Mouse (Mus musculus): ENCODE results near the gene Wdr61. TPM values are rescaled to one million over a fixed set of nuclear protein-coding genes. Genes with fewer than 3 reads are reported as not detected.
"Not testable (repeated sequence)": the region's sequence is repeated elsewhere in the genome, so short reads cannot be mapped to it uniquely, and the experiment has no call there.

The Wdr61 gene
- polyA plus RNA-seq, 1 experiment from 2014 or later = 155 TPM

GRCm38 (mm10) chr9:54698318-54699086 lies 35.8 kb downstream of the Wdr61 start, which contains the start of gene Dnaja4:
Gene Dnaja4 (plus strand): TSS chr9:54698873.
- DNase-seq (ENCODE audit: low spot score) (peak; percentile 22), ATAC-seq (ENCODE audit: low FRiP score) (peak; percentile 40)
- peak within 1 kb of the TSS; percentile 63 for H3K4me3 ChIP-seq (ENCODE audit: low read depth, low read length)

GRCm38 (mm10) chr9:54691241-54691805 lies 43.0 kb downstream of the Wdr61 start:
- not testable (repeated sequence) for H3K4me1 ChIP-seq (replicated peaks; ENCODE audit: control insufficient read depth, insufficient read depth, low read length); H3K36me3 ChIP-seq (ENCODE audit: control insufficient read depth, insufficient read depth, low read length); H3K9me3 ChIP-seq (ENCODE audit: control insufficient read depth, low read length); H3K27ac ChIP-seq (ENCODE audit: low read depth, low read length); H3K27me3 ChIP-seq (ENCODE audit: control insufficient read depth, insufficient read depth, low read length); ATAC-seq (ENCODE audit: low FRiP score)
- DNase-seq (ENCODE audit: low spot score) = peak; percentile 50
- WGBS = 5% methylated on average over 30 of the region's 31 CpGs
- Histone ChIP-seq H3K4me3 (ENCODE audit: low read depth, low read length) (peak overlapping the region; percentile 20), H3K4me2 (replicated peaks; ENCODE audit: low read depth, low read length) (peak overlapping the region; percentile 45), H3K9ac (ENCODE audit: low read depth, low read length) (peak overlapping the region; percentile 37; the same call in 1 of the 2 replicates)

More at GRCm38 (mm10) chr9:54698318-54699086, 35.8 kb downstream of the Wdr61 start, which contains the start of gene Dnaja4:
- no peaks in the 10 kb centered on the region for H3K4me1 ChIP-seq (replicated peaks; ENCODE audit: control insufficient read depth, insufficient read depth, low read length)
- H3K27ac ChIP-seq (ENCODE audit: low read depth, low read length) = no peak within 1 kb of the TSS
- 68% methylated on average over 17 of the region's 17 CpGs for WGBS
- peak within 1 kb of the TSS; percentile 69 for H3K9ac ChIP-seq (ENCODE audit: low read depth, low read length)
- H3K9me3 ChIP-seq (ENCODE audit: control insufficient read depth, low read length) = no peaks in the 10 kb centered on the region
- H3K27me3 ChIP-seq (ENCODE audit: control insufficient read depth, insufficient read depth, low read length) = peaks cover 27% of the 10 kb centered on the region
- no peaks in the 10 kb centered on the region for H3K36me3 ChIP-seq (ENCODE audit: control insufficient read depth, insufficient read depth, low read length)
- peak within 1 kb of the TSS; percentile 94 for H3K4me2 ChIP-seq (replicated peaks; ENCODE audit: low read depth, low read length)

GRCm38 (mm10) chr9:54690697-54691096 lies 43.6 kb downstream of the Wdr61 start:
- H3K4me2 ChIP-seq (replicated peaks; ENCODE audit: low read depth, low read length); H3K36me3 ChIP-seq (ENCODE audit: control insufficient read depth, insufficient read depth, low read length); ATAC-seq (ENCODE audit: low FRiP score); H3K9me3 ChIP-seq (ENCODE audit: control insufficient read depth, low read length); H3K4me1 ChIP-seq (replicated peaks; ENCODE audit: control insufficient read depth, insufficient read depth, low read length); H3K9ac ChIP-seq (ENCODE audit: low read depth, low read length); H3K4me3 ChIP-seq (ENCODE audit: low read depth, low read length); H3K27me3 ChIP-seq (ENCODE audit: control insufficient read depth, insufficient read depth, low read length); H3K27ac ChIP-seq (ENCODE audit: low read depth, low read length); DNase-seq (ENCODE audit: low spot score): not testable (repeated sequence)
- WGBS = 73% methylated on average over 2 of the region's 2 CpGs

GRCm38 (mm10) chr9:54689446-54689845 lies 44.9 kb downstream of the Wdr61 start:
- no peak overlapping the region for H3K4me2 ChIP-seq (replicated peaks; ENCODE audit: low read depth, low read length)
- no peak overlapping the region for H3K4me3 ChIP-seq (ENCODE audit: low read depth, low read length)
- no peak overlapping the region for H3K27ac ChIP-seq (ENCODE audit: low read depth, low read length)
- no peaks in the 10 kb centered on the region for H3K4me1 ChIP-seq (replicated peaks; ENCODE audit: control insufficient read depth, insufficient read depth, low read length)
- DNase-seq (ENCODE audit: low spot score) (no peak), ATAC-seq (ENCODE audit: low FRiP score) (no peak)
- no peak overlapping the region for H3K9ac ChIP-seq (ENCODE audit: low read depth, low read length)
- no peaks in the 10 kb centered on the region for H3K36me3 ChIP-seq (ENCODE audit: control insufficient read depth, insufficient read depth, low read length)
- no peaks in the 10 kb centered on the region for H3K9me3 ChIP-seq (ENCODE audit: control insufficient read depth, low read length)
- 0 out of 2 replicates have a peak, but pooled peaks cover 2% of the 10 kb centered on the region for H3K27me3 ChIP-seq (ENCODE audit: control insufficient read depth, insufficient read depth, low read length)
- WGBS = 78% methylated on average over 8 of the region's 8 CpGs

GRCm38 (mm10) chr9:54687246-54688236 lies 46.8 kb downstream of the Wdr61 start:
- Histone ChIP-seq H3K27me3 (ENCODE audit: control insufficient read depth, insufficient read depth, low read length) (no peaks in the 10 kb centered on the region), H3K9ac (ENCODE audit: low read depth, low read length) (no peak overlapping the region), H3K4me2 (replicated peaks; ENCODE audit: low read depth, low read length) (no peak overlapping the region), H3K4me3 (ENCODE audit: low read depth, low read length) (no peak overlapping the region), H3K9me3 (ENCODE audit: control insufficient read depth, low read length) (no peaks in the 10 kb centered on the region), H3K27ac (ENCODE audit: low read depth, low read length) (no peak overlapping the region), H3K4me1 (replicated peaks; ENCODE audit: control insufficient read depth, insufficient read depth, low read length) (no peaks in the 10 kb centered on the region), H3K36me3 (ENCODE audit: control insufficient read depth, insufficient read depth, low read length) (no peaks in the 10 kb centered on the region)
- 64% methylated on average over 14 of the region's 14 CpGs for WGBS
- no peak for ATAC-seq (ENCODE audit: low FRiP score)
- DNase-seq (ENCODE audit: low spot score) = no peak

GRCm38 (mm10) chr9:54683814-54684605 lies 50.3 kb downstream of the Wdr61 start:
- H3K4me3 ChIP-seq (ENCODE audit: low read depth, low read length) = no peak overlapping the region
- H3K27me3 ChIP-seq (ENCODE audit: control insufficient read depth, insufficient read depth, low read length) = no peaks in the 10 kb centered on the region
- no peaks in the 10 kb centered on the region for H3K36me3 ChIP-seq (ENCODE audit: control insufficient read depth, insufficient read depth, low read length)
- DNase-seq (ENCODE audit: low spot score) (no peak), ATAC-seq (ENCODE audit: low FRiP score) (no peak)
- no peak overlapping the region for H3K4me2 ChIP-seq (replicated peaks; ENCODE audit: low read depth, low read length)
- H3K27ac ChIP-seq (ENCODE audit: low read depth, low read length) = no peak overlapping the region
- H3K9me3 ChIP-seq (ENCODE audit: control insufficient read depth, low read length) = no peaks in the 10 kb centered on the region
- H3K9ac ChIP-seq (ENCODE audit: low read depth, low read length) = no peak overlapping the region
- H3K4me1 ChIP-seq (replicated peaks; ENCODE audit: control insufficient read depth, insufficient read depth, low read length) = no peaks in the 10 kb centered on the region
- 71% methylated on average over 7 of the region's 7 CpGs for WGBS

GRCm38 (mm10) chr9:54682846-54683245 lies 51.5 kb downstream of the Wdr61 start:
- no peak overlapping the region for H3K9ac ChIP-seq (ENCODE audit: low read depth, low read length)
- H3K9me3 ChIP-seq (ENCODE audit: control insufficient read depth, low read length) = no peaks in the 10 kb centered on the region
- no peaks in the 10 kb centered on the region for H3K36me3 ChIP-seq (ENCODE audit: control insufficient read depth, insufficient read depth, low read length)
- DNase-seq (ENCODE audit: low spot score) (no peak), ATAC-seq (ENCODE audit: low FRiP score) (no peak)
- WGBS = 73% methylated on average over 2 of the region's 4 CpGs
- no peak overlapping the region for H3K4me2 ChIP-seq (replicated peaks; ENCODE audit: low read depth, low read length)
- H3K27me3 ChIP-seq (ENCODE audit: control insufficient read depth, insufficient read depth, low read length) = no peaks in the 10 kb centered on the region
- no peaks in the 10 kb centered on the region for H3K4me1 ChIP-seq (replicated peaks; ENCODE audit: control insufficient read depth, insufficient read depth, low read length)
- no peak overlapping the region for H3K4me3 ChIP-seq (ENCODE audit: low read depth, low read length)
- H3K27ac ChIP-seq (ENCODE audit: low read depth, low read length) = no peak overlapping the region

GRCm38 (mm10) chr9:54676531-54676986 lies 57.8 kb downstream of the Wdr61 start:
- 3% methylated on average over 14 of the region's 14 CpGs for WGBS
- H3K4me3 ChIP-seq (ENCODE audit: low read depth, low read length) = peak overlapping the region; percentile 24; the same call in 1 of the 2 replicates
- no peak overlapping the region for H3K27ac ChIP-seq (ENCODE audit: low read depth, low read length)
- DNase-seq (ENCODE audit: low spot score) (peak; percentile 93), ATAC-seq (ENCODE audit: low FRiP score) (peak; percentile 67)
- no peaks in the 10 kb centered on the region for H3K27me3 ChIP-seq (ENCODE audit: control insufficient read depth, insufficient read depth, low read length)
- H3K9ac ChIP-seq (ENCODE audit: low read depth, low read length) = peak overlapping the region; percentile 50; the same call in 1 of the 2 replicates
- H3K4me2 ChIP-seq (replicated peaks; ENCODE audit: low read depth, low read length) = peak overlapping the region; percentile 54
- no peaks in the 10 kb centered on the region for H3K9me3 ChIP-seq (ENCODE audit: control insufficient read depth, low read length)
- no peaks in the 10 kb centered on the region for H3K36me3 ChIP-seq (ENCODE audit: control insufficient read depth, insufficient read depth, low read length)
- H3K4me1 ChIP-seq (replicated peaks; ENCODE audit: control insufficient read depth, insufficient read depth, low read length) = no peaks in the 10 kb centered on the region
